1 mouse cellular context compared by ENCODE assay signal in genomic region chr7:141902269-141902729, GRCm38 (mm10).
A peak's percentile ranks its signal among the peaks of the same experiment; 100 is the strongest.
TF ChIP-seq lines count a peak whose summit lies in the region.

No protein-coding gene starts in this region.

TF ChIP-seq in MEL, 35 proteins besides CTCF, POLR2A, EP300 and RAD21 (continued from another document):
- no peak for TF ChIP-seq E2F4 (IDR thresholded peaks at IDR 0.05; ENCODE audit: borderline replicate concordance, low read depth, low read length)
- peak; percentile 47; the same call in 1 of the 2 replicates for TF ChIP-seq MYB (IDR thresholded peaks at IDR 0.05; ENCODE audit: low read depth, low read length)
